Mouse (Mus musculus): ENCODE results near the gene Il1r1. TPM values are rescaled to one million over a fixed set of nuclear protein-coding genes. Genes with fewer than 3 reads are reported as not detected.

Il1r1 gene
- polyA plus RNA-seq, 1 experiment from 2014 or later, result 11.7 TPM

GRCm38 (mm10) chr1:40236694-40237093, 11.8 kb downstream of the Il1r1 start:
- H3K36me3 ChIP-seq (ENCODE audit: control insufficient read depth, insufficient read depth, low read length), result no peaks in the 10 kb centered on the region
- WGBS, result 49% methylated on average over 6 of the region's 6 CpGs

GRCm38 (mm10) chr1:40237094-40237493, 12.2 kb downstream of the Il1r1 start:
- Histone ChIP-seq H3K4me3 (ENCODE audit: low read length) (no peak overlapping the region), H3K4me1 (replicated peaks; ENCODE audit: control insufficient read depth, insufficient read depth, low read length) (peaks cover 33% of the 10 kb centered on the region), H3K4me2 (ENCODE audit: low read depth, low read length) (no peak overlapping the region), H3K27ac (ENCODE audit: low read length) (no peak overlapping the region; the same call in 1 of the 2 replicates), H3K9me3 (ENCODE audit: control insufficient read depth, low read length) (no peaks in the 10 kb centered on the region), H3K9ac (ENCODE audit: low read length) (no peak overlapping the region), H3K27me3 (ENCODE audit: control insufficient read depth, insufficient read depth, low read depth, low read length) (no peaks in the 10 kb centered on the region), H3K36me3 (ENCODE audit: control insufficient read depth, insufficient read depth, low read length) (no peaks in the 10 kb centered on the region)
- ATAC-seq (ENCODE audit: low read depth), result no peak
- 32% methylated on average over 6 of the region's 6 CpGs for WGBS

More at GRCm38 (mm10) chr1:40236694-40237093, 11.8 kb downstream of the Il1r1 start:
- no peak overlapping the region; the same call in 1 of the 2 replicates for H3K27ac ChIP-seq (ENCODE audit: low read length)
- peak; percentile 55 for ATAC-seq (ENCODE audit: low read depth)
- H3K4me3 ChIP-seq (ENCODE audit: low read length), result no peak overlapping the region
- peaks cover 29% of the 10 kb centered on the region for H3K4me1 ChIP-seq (replicated peaks; ENCODE audit: control insufficient read depth, insufficient read depth, low read length)
- no peaks in the 10 kb centered on the region for H3K27me3 ChIP-seq (ENCODE audit: control insufficient read depth, insufficient read depth, low read depth, low read length)
- no peak overlapping the region for H3K4me2 ChIP-seq (ENCODE audit: low read depth, low read length)
- H3K9me3 ChIP-seq (ENCODE audit: control insufficient read depth, low read length), result no peaks in the 10 kb centered on the region
- H3K9ac ChIP-seq (ENCODE audit: low read length), result no peak overlapping the region

GRCm38 (mm10) chr1:40240353-40241092, 15.6 kb downstream of the Il1r1 start:
- H3K27ac ChIP-seq (ENCODE audit: low read length), result no peak overlapping the region
- no peak overlapping the region for H3K4me2 ChIP-seq (ENCODE audit: low read depth, low read length)
- H3K36me3 ChIP-seq (ENCODE audit: control insufficient read depth, insufficient read depth, low read length), result no peaks in the 10 kb centered on the region
- no peaks in the 10 kb centered on the region for H3K27me3 ChIP-seq (ENCODE audit: control insufficient read depth, insufficient read depth, low read depth, low read length)
- H3K9ac ChIP-seq (ENCODE audit: low read length), result no peak overlapping the region
- WGBS, result 83% methylated on average over 9 of the region's 9 CpGs
- H3K4me1 ChIP-seq (replicated peaks; ENCODE audit: control insufficient read depth, insufficient read depth, low read length), result peaks cover 17% of the 10 kb centered on the region
- no peaks in the 10 kb centered on the region for H3K9me3 ChIP-seq (ENCODE audit: control insufficient read depth, low read length)
- no peak overlapping the region for H3K4me3 ChIP-seq (ENCODE audit: low read length)
- ATAC-seq (ENCODE audit: low read depth), result no peak

GRCm38 (mm10) chr1:40242717-40243116, 17.8 kb downstream of the Il1r1 start:
- no peak overlapping the region for H3K9ac ChIP-seq (ENCODE audit: low read length)
- no peak overlapping the region for H3K4me3 ChIP-seq (ENCODE audit: low read length)
- no peaks in the 10 kb centered on the region for H3K9me3 ChIP-seq (ENCODE audit: control insufficient read depth, low read length)
- H3K4me1 ChIP-seq (replicated peaks; ENCODE audit: control insufficient read depth, insufficient read depth, low read length), result peaks cover 8% of the 10 kb centered on the region
- H3K27ac ChIP-seq (ENCODE audit: low read length), result 0 out of 2 replicates have a peak overlapping the region, but pooled peaks have one; percentile 8
- 47% methylated on average over 1 of the region's 1 CpGs for WGBS
- no peaks in the 10 kb centered on the region for H3K36me3 ChIP-seq (ENCODE audit: control insufficient read depth, insufficient read depth, low read length)
- no peaks in the 10 kb centered on the region for H3K27me3 ChIP-seq (ENCODE audit: control insufficient read depth, insufficient read depth, low read depth, low read length)
- ATAC-seq (ENCODE audit: low read depth), result no peak
- no peak overlapping the region for H3K4me2 ChIP-seq (ENCODE audit: low read depth, low read length)

DNA sequence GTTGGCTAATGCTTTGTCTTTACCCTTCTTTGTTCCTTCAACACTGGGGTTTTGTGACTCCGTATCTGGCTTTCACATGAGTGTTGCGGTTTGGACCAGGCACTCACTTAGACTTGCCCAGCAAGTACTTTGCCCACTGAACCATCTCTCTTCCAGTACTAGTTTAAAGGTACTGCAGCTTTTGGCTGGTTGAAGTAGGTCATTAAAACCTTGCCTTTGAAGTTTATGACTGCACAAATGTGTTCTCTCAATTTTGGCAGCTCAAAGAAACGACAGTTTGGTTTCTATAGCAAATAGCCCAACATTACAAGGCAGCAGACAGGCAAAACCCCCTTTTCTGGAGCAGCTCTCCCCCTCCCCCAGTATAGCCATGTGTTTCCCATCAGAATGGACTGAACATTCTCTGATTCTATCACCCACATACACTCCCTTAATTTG, 18.7 kb downstream of the Il1r1 start:
- Histone ChIP-seq H3K27ac (ENCODE audit: low read length) (no peak overlapping the region), H3K9me3 (ENCODE audit: control insufficient read depth, low read length) (no peaks in the 10 kb centered on the region), H3K36me3 (ENCODE audit: control insufficient read depth, insufficient read depth, low read length) (no peaks in the 10 kb centered on the region), H3K4me2 (ENCODE audit: low read depth, low read length) (no peak overlapping the region), H3K4me1 (replicated peaks; ENCODE audit: control insufficient read depth, insufficient read depth, low read length) (peaks cover 7% of the 10 kb centered on the region; the same call in 1 of the 2 replicates), H3K4me3 (ENCODE audit: low read length) (no peak overlapping the region), H3K27me3 (ENCODE audit: control insufficient read depth, insufficient read depth, low read depth, low read length) (no peaks in the 10 kb centered on the region), H3K9ac (ENCODE audit: low read length) (no peak overlapping the region)
- ATAC-seq (ENCODE audit: low read depth), result no peak
- 69% methylated on average over 3 of the region's 3 CpGs for WGBS

DNA sequence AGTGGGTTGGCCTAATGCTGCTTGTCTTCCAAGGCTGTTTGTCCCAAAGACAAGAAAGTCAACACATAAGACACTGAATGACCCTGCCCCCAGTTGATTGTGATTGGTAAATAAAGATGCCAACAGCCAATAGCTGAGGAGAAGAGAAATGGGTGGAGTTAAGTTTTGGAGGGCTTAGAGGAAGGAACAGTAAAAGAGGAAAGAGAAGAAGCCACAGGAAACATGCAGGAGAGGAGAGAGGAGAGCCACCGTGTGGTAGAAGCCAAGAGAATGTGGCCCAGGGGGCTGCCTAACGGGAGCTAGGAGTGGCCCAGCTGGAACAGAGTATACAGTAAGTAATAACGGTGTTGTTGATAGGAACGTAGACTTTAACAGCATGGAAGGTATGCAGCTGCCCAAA, 25.5 kb downstream of the Il1r1 start:
- Histone ChIP-seq H3K4me2 (ENCODE audit: low read depth, low read length) (no peak overlapping the region), H3K27me3 (ENCODE audit: control insufficient read depth, insufficient read depth, low read depth, low read length) (no peaks in the 10 kb centered on the region), H3K9me3 (ENCODE audit: control insufficient read depth, low read length) (no peaks in the 10 kb centered on the region), H3K4me1 (replicated peaks; ENCODE audit: control insufficient read depth, insufficient read depth, low read length) (peaks cover 5% of the 10 kb centered on the region; the same call in 1 of the 2 replicates), H3K4me3 (ENCODE audit: low read length) (no peak overlapping the region), H3K9ac (ENCODE audit: low read length) (no peak overlapping the region), H3K27ac (ENCODE audit: low read length) (no peak overlapping the region), H3K36me3 (ENCODE audit: control insufficient read depth, insufficient read depth, low read length) (no peaks in the 10 kb centered on the region)
- no peak for ATAC-seq (ENCODE audit: low read depth)
- 26% methylated on average over 4 of the region's 4 CpGs for WGBS

DNA sequence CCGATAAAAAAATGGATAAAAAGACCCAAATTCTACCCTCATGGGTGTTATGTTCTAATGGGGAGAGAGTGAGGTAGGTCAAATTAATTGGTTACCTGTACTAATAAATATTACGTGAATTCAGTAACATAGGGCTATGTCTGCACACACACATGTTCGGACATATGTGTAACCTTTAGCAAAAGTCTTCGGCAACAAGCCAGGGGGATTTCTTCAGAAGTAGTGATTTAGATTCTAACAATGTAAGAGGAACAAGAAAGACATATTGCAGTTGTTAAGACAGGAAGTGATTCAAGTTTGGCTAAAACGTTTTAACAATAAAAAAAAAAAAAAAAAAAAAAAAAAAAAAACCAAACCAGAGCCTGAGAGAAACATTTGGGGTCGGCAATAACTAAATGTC, 27.6 kb downstream of the Il1r1 start:
- Histone ChIP-seq H3K9me3 (ENCODE audit: control insufficient read depth, low read length) (no peaks in the 10 kb centered on the region), H3K4me1 (replicated peaks; ENCODE audit: control insufficient read depth, insufficient read depth, low read length) (peaks cover 5% of the 10 kb centered on the region; the same call in 1 of the 2 replicates), H3K9ac (ENCODE audit: low read length) (no peak overlapping the region), H3K4me2 (ENCODE audit: low read depth, low read length) (no peak overlapping the region), H3K36me3 (ENCODE audit: control insufficient read depth, insufficient read depth, low read length) (no peaks in the 10 kb centered on the region), H3K27ac (ENCODE audit: low read length) (no peak overlapping the region), H3K4me3 (ENCODE audit: low read length) (no peak overlapping the region), H3K27me3 (ENCODE audit: control insufficient read depth, insufficient read depth, low read depth, low read length) (no peaks in the 10 kb centered on the region)
- ATAC-seq (ENCODE audit: low read depth), result no peak
- 78% methylated on average over 6 of the region's 6 CpGs for WGBS

DNA sequence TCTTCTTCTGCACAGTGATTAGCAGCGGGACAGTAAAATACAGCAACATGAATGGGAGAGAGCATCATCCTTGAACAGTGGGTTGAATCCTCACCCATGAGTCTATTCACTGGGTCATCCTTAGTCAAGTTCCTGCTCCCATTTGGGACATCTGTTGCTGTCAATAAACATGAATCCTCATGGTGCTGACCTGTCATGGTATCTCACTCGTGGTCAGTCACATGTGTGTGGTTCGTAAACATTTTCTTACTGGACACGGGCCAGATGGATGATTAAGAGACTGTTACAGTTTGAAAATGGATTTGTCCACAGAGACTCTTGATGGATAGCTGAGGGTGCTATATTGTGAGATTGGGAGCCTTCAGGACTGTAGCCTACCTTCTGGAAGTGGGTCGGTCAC, 29.1 kb downstream of the Il1r1 start:
- Histone ChIP-seq H3K9ac (ENCODE audit: low read length) (no peak overlapping the region), H3K27me3 (ENCODE audit: control insufficient read depth, insufficient read depth, low read depth, low read length) (no peaks in the 10 kb centered on the region), H3K4me2 (ENCODE audit: low read depth, low read length) (no peak overlapping the region), H3K27ac (ENCODE audit: low read length) (no peak overlapping the region), H3K9me3 (ENCODE audit: control insufficient read depth, low read length) (no peaks in the 10 kb centered on the region), H3K36me3 (ENCODE audit: control insufficient read depth, insufficient read depth, low read length) (no peaks in the 10 kb centered on the region), H3K4me3 (ENCODE audit: low read length) (no peak overlapping the region), H3K4me1 (replicated peaks; ENCODE audit: control insufficient read depth, insufficient read depth, low read length) (peaks cover 5% of the 10 kb centered on the region; the same call in 1 of the 2 replicates)
- ATAC-seq (ENCODE audit: low read depth), result no peak
- 45% methylated on average over 5 of the region's 5 CpGs for WGBS

- Histone ChIP-seq H3K4me3 (ENCODE audit: low read length) (no peak overlapping the region), H3K36me3 (ENCODE audit: control insufficient read depth, insufficient read depth, low read length) (no peaks in the 10 kb centered on the region), H3K27me3 (ENCODE audit: control insufficient read depth, insufficient read depth, low read depth, low read length) (no peaks in the 10 kb centered on the region), H3K9me3 (ENCODE audit: control insufficient read depth, low read length) (no peaks in the 10 kb centered on the region), H3K27ac (ENCODE audit: low read length) (no peak overlapping the region), H3K9ac (ENCODE audit: low read length) (no peak overlapping the region), H3K4me1 (replicated peaks; ENCODE audit: control insufficient read depth, insufficient read depth, low read length) (peaks cover 5% of the 10 kb centered on the region; the same call in 1 of the 2 replicates), H3K4me2 (ENCODE audit: low read depth, low read length) (no peak overlapping the region)
- WGBS, result 42% methylated on average over 3 of the region's 3 CpGs
- no peak for ATAC-seq (ENCODE audit: low read depth)
Observed at GRCm38 (mm10) chr1:40254347-40255057, 29.6 kb downstream of the Il1r1 start.
